Mouse (Mus musculus) layer of hippocampus, adult 2 months (tissue): ENCODE results near the gene Arhgef7. TPM values are rescaled to one million over a fixed set of nuclear protein-coding genes. Genes with fewer than 3 reads are reported as not detected.
A peak's percentile ranks its signal among the peaks of the same experiment; 100 is the strongest.

Experiments used
- DNase-seq, 2 experiments: peaks; one replicate each; pipeline ENCODE4 v3.0.0; 2022; ENCODE audit warnings: low spot score in 2 of 2
- H3K27ac ChIP-seq: fragments of 200-600 bp; 2 replicates; pipeline ENCODE4 v1.8.1; 2022
- H3K4me3 ChIP-seq: fragments of 200-600 bp; 2 replicates; pipeline ENCODE4 v1.8.1; 2022; ENCODE audit warnings: mild to moderate bottlenecking
- CTCF ChIP-seq: fragments of 200-600 bp; conservative IDR thresholded peaks from 2 replicates; pipeline ENCODE4 v1.8.1; 2022; ENCODE audit warnings: antibody characterized with exemption, mild to moderate bottlenecking, moderate library complexity
- long read RNA-seq, 2 experiments: library from polyadenylated mRNA; stranded (forward); transcript quantifications; one replicate each; pipeline ENCODE4 v2.0.0; 2021; ENCODE audit warnings: borderline mapping rate in 2 of 2
- total RNA-seq, 2 experiments: library from RNA; stranded (reverse); gene quantifications; 2 replicates each; pipeline ENCODE4 v1.2.3; 2021

The Arhgef7 gene
- total RNA-seq: 100 to 1,000 TPM; 120 to 123 TPM
- long read RNA-seq, experiment 1, full-length matches to known transcripts: 32 of 70 reads
- long read RNA-seq, experiment 1, partial matches to known transcripts: 25 of 70 reads
- long read RNA-seq, experiment 1, other reads (novel, unspliced or antisense): 13 of 70 reads
- long read RNA-seq, experiment 2, full-length matches to known transcripts: 43 of 96 reads
- long read RNA-seq, experiment 2, partial matches to known transcripts: 37 of 96 reads
- long read RNA-seq, experiment 2, other reads (novel, unspliced or antisense): 16 of 96 reads

GRCm38 (mm10) chr8:11727651-11728481, at the start of gene Arhgef7:
Arhgef7 (plus strand) TSS chr8:11727721.
- DNase-seq: peak; percentile 83 to 86
- Histone ChIP-seq H3K4me3 (peak within 1 kb of the TSS; percentile 75), H3K27ac (peak within 1 kb of the TSS; percentile 97)
- no peak for TF ChIP-seq CTCF

- DNase-seq: no peak
- no peak for TF ChIP-seq CTCF
- Histone ChIP-seq H3K4me3 (no peak overlapping the region), H3K27ac (no peak overlapping the region)
These were observed 43.0 kb upstream of the Arhgef7 start for GRCm38 (mm10) chr8:11684558-11684957.

- no peak overlapping the region for H3K4me3 ChIP-seq
- TF ChIP-seq CTCF: no peak
- DNase-seq: no peak
- no peak overlapping the region for H3K27ac ChIP-seq
These were observed 40.3 kb upstream of the Arhgef7 start for GRCm38 (mm10) chr8:11687251-11687650.

GRCm38 (mm10) chr8:11689945-11690344, 37.6 kb upstream of the Arhgef7 start:
- DNase-seq: no peak
- no peak overlapping the region for H3K27ac ChIP-seq
- no peak overlapping the region for H3K4me3 ChIP-seq
- no peak for TF ChIP-seq CTCF

GRCm38 (mm10) chr8:11691284-11691683, 36.2 kb upstream of the Arhgef7 start:
- TF ChIP-seq CTCF: no peak
- no peak overlapping the region for H3K4me3 ChIP-seq
- DNase-seq: no peak

GRCm38 (mm10) chr8:11691761-11692160, 35.8 kb upstream of the Arhgef7 start:
- H3K4me3 ChIP-seq: no peak overlapping the region
- TF ChIP-seq CTCF: no peak
- DNase-seq: no peak
- no peak overlapping the region for H3K27ac ChIP-seq

More at GRCm38 (mm10) chr8:11691284-11691683, 36.2 kb upstream of the Arhgef7 start:
- no peak overlapping the region for H3K27ac ChIP-seq

GRCm38 (mm10) chr8:11692455-11692854, 35.1 kb upstream of the Arhgef7 start:
- no peak overlapping the region for H3K27ac ChIP-seq
- no peak for DNase-seq
- no peak overlapping the region for H3K4me3 ChIP-seq
- TF ChIP-seq CTCF: no peak

GRCm38 (mm10) chr8:11693972-11694371, 33.5 kb upstream of the Arhgef7 start:
- Histone ChIP-seq H3K27ac (no peak overlapping the region), H3K4me3 (no peak overlapping the region)
- no peak for TF ChIP-seq CTCF
- no peak for DNase-seq

GRCm38 (mm10) chr8:11696176-11696575, 31.3 kb upstream of the Arhgef7 start:
- Histone ChIP-seq H3K27ac (no peak overlapping the region), H3K4me3 (no peak overlapping the region)
- DNase-seq: no peak
- TF ChIP-seq CTCF: no peak

GRCm38 (mm10) chr8:11697467-11697866, 30.1 kb upstream of the Arhgef7 start:
- no peak for TF ChIP-seq CTCF
- DNase-seq: no peak
- no peak overlapping the region for H3K4me3 ChIP-seq
- no peak overlapping the region for H3K27ac ChIP-seq

- H3K4me3 ChIP-seq: no peak overlapping the region
- no peak for DNase-seq
- no peak overlapping the region for H3K27ac ChIP-seq
- no peak for TF ChIP-seq CTCF
These were observed 28.0 kb upstream of the Arhgef7 start for GRCm38 (mm10) chr8:11699442-11700001.

GRCm38 (mm10) chr8:11700060-11701032, 27.2 kb upstream of the Arhgef7 start:
- peak overlapping the region; percentile 24; the same call in 1 of the 2 replicates for H3K4me3 ChIP-seq
- no peak overlapping the region for H3K27ac ChIP-seq
- peak; percentile 98 for TF ChIP-seq CTCF
- peak; percentile 83 to 91 for DNase-seq
